Mouse (Mus musculus): Measurements from ENCODE around the gene Git2.

Gene Git2

GRCm38 (mm10) chr5:114764812-114765735 is 10.2 kb downstream of the Git2 start:
- in situ Hi-C loops (cut with MboI, MseI) = no loop called here

- in situ Hi-C loops (cut with MboI, MseI) = no loop called here
Observed at GRCm38 (mm10) chr5:114761980-114762379, 13.3 kb downstream of the Git2 start.

DNA sequence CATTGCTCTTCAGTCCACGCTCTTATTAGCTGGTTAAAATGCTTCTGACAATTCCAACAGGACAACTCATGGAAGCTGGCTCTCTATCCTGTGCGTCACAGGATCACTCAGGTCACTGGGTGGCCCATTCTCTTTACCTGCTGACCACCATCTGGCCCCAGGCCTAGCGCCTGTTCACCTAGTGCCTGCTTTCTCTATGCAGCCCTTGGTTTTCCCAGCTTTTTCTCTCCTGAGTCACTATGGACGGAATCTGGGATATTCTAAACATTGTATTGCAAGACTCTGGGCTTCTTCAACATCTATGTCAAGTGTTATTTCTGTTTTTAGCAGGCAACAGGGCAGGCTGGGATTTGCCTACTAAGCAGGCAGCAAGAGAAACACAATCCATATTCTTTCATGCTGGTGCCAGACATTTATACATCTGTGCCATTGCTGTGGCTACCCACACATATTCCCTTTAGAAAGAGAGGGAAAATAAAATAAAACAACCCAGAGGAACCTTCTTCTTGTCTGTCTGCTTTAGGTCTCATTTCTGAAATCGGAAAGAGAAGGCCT is 15.7 kb downstream of the Git2 start:
- in situ Hi-C loops (cut with MboI, MseI) = loop anchor here (5.0 kb wide), 1 partner anchor 818 kb away; no protein-coding TSS in a partner anchor

DNA sequence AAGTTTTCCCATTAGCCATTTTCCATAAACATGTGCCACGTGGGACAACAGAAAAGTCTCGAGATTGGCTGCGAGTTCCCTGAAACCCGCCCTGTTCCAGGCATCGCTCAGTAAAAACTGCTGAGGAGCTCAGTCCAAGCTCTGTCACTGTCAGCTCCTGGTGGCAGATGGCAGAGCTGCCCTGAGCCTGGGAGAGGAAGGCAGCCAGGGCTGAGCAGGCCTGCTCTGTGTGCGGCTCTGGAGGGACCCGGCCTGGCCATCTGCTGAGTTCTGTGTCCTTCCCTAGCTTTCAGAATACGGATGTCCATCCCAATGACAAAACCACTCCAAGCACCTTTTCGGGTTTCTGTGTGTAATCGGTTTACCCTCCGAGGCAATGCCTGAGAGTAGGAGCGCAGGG is 21.9 kb downstream of the Git2 start:
- in situ Hi-C loops (cut with MboI, MseI) = no loop called here

DNA sequence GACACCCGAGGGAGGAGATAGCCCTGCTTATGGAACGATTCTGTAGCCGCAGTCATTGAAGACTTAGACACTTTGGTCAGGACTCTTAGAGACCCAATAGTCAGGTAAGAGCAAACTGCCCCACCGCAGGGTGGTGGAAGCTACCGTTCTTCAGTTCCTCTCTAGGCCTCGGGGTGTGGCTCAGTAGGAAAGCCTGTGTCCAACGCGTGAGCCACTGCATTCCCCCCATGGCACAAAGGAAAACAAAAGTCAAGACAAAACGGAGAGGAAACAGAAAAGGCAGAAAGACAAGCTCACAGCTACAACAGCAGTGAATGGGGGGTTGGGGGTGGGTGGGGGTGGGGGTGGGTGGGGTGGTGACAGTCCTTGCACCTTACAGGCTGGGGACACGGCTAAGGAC is 22.9 kb downstream of the Git2 start:
- in situ Hi-C loops (cut with MboI, MseI) = no loop called here

- in situ Hi-C loops (cut with MboI, MseI) = no loop called here
Observed at GRCm38 (mm10) chr5:114750325-114750724, 25.0 kb downstream of the Git2 start.

- in situ Hi-C loops (cut with MboI, MseI) = no loop called here
Observed at GRCm38 (mm10) chr5:114747521-114747920, 27.8 kb downstream of the Git2 start.

DNA sequence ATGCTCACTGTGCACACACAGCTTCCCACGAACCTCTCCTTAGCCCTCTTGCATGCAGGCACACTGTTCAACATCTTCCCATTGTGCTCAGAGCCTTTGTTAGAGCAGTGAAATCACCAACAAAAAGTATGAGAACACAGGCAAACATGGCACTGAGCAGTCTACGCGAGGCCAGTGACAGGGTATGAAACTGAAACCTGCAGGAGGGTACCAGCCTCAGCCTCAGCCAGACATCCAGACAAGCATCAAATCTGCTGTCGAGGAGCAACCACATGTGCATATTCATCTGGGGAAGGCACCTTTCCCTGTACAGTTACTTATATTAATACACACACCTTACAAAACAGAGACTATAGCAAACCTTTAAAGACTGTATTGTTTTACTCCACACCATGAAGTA is 28.4 kb downstream of the Git2 start:
- in situ Hi-C loops (cut with MboI, MseI) = no loop called here

GRCm38 (mm10) chr5:114745581-114745980 is 29.7 kb downstream of the Git2 start:
- in situ Hi-C loops (cut with MboI, MseI) = no loop called here

DNA sequence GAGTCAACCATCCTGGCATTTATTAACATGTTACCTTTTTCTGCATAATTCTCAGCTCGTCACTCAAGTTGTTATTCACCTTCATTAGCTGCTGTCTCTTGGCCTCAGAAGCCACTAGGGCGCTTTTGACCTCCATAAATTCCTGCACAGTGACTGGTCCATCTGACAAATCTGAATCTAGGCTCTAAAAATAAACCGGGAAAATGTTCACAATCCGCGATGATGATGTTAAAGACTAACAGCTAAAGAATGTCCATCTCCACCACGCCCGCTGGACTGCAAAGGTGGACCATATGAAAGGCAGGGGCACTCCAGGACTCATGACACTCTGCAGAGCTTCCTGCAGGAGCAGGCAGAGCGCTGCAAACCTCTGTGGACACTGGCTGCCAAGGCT is 31.6 kb downstream of the Git2 start:
- in situ Hi-C loops (cut with MboI, MseI) = no loop called here

- in situ Hi-C loops (cut with MboI, MseI) = no loop called here
Observed at GRCm38 (mm10) chr5:114742998-114743696, 32.2 kb downstream of the Git2 start.

DNA sequence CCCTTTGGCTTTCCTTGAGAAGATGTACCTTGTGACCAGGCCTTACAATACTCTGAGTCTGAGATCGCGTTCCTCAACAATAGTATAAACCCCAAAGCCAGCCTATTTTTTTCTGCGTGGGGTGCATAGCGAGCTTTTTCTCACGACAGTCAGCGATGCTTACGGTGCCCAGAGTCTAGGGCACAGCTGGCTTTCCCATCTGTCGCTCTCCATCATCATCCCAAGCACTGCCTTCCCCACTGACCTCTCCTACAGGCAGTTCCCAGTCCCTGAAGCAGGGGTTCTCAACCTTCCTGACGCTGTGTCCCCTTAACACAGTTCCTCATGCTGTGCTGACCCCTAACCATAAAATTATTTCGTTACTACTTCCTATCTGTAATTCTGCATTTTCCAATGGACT is 32.7 kb downstream of the Git2 start:
- in situ Hi-C loops (cut with MboI, MseI) = no loop called here

- in situ Hi-C loops (cut with MboI, MseI) = no loop called here
Observed at GRCm38 (mm10) chr5:114740595-114740994, 34.7 kb downstream of the Git2 start.

DNA sequence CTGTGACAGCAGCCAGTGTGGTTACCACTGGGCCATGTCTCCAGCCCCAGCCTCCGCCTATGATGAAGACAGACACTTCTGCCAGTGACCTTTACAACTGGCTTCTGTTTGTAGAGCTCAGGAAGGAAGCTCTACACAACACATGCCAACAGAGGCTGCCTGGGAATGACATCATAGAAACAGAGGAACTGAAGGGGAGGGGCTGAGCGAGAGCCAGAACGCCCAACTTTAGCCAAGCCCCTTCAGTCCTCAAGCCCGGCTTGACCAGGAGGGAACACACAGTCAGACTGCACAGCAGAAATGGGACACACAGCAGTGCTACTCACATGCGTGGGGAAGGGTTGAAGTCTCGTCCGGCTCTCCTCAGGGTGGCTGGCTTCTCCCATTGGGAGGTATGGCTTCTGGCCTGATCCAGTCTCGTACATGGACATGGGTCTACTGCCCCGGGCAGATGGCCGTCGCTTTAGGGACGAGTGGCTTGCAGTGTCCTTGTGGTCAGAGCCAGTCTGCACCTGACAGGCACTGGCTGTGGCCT is 36.5 kb downstream of the Git2 start:
- in situ Hi-C loops (cut with MboI, MseI) = no loop called here

DNA sequence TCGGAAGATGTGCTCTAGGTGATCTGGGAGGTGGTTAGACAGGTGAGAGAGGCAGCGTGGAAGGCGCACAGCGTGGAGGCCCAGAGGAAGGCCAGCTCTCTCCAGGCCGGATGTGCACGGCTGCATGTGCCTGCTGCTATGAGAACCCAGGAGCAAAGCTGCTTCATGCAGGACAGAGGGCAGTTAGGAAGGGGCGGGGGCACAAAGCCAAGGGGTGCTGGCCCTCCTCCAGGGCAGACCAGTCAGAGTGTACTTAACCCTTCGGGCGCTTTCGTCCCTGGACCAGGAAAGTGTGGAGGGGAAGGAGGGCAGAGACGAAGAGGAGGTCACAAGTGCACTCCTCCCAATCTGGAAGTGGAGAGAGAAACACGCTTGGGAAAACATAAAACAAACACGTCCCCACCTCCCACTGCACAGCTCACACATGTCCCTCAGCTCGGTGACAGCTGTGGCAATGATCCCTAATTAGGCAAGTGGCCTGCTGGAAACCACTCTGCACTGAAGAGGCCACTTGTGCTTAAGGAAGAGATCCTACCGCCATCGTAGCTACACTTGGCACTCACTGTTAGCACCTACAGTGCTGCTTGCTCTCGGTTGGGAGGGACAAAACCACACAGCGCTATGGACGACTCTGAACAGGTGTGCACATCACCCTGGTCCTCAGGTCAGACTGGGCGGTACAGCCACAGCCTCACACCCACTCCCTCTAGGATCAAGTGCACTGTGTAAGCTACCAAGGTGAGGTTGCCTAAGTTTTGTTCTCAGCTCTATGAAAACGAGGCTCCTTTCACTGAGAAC is 38.0 kb downstream of the Git2 start:
- in situ Hi-C loops (cut with MboI, MseI) = no loop called here

GRCm38 (mm10) chr5:114733606-114734005 is 41.7 kb downstream of the Git2 start:
- in situ Hi-C loops (cut with MboI, MseI) = no loop called here

DNA sequence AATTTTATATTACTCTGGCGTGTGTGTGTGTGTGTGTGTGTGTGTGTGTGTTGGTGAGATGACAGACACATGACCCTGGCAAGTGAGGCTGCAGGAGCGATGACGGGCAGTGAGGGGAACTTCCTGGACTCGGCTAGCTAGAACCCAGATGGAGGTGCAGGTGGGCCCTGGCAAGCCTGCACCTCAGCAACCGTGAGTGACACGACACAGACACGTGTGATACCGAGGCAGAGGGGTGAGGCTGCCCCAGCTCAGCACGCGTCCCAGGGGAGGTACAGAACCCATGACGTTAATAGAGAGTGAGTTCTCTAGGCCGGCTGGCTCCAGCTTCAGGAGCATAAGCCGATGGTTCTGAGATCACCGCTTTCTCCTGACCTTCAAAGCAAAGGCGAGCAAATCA is 43.3 kb downstream of the Git2 start:
- in situ Hi-C loops (cut with MboI, MseI) = no loop called here

DNA sequence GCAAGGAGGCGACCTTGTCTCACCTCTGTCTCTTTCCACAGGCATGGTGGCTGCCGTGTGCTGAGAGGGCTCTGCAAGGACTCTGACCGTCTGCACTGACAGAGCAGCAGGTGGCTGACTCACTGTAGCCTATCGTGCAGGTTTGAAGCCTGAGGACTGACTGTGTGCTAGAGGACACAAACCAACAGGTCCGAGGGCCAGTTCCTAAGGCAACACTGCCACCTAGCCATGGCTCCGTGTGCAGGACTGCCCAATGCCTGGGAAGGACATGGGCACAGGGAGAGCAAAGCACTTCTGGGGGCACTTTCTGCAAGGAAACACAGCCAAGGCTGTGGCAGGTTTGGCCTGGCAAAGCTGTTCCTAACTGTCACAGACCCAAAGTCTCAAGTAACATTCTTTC is 43.8 kb downstream of the Git2 start:
- in situ Hi-C loops (cut with MboI, MseI) = no loop called here

DNA sequence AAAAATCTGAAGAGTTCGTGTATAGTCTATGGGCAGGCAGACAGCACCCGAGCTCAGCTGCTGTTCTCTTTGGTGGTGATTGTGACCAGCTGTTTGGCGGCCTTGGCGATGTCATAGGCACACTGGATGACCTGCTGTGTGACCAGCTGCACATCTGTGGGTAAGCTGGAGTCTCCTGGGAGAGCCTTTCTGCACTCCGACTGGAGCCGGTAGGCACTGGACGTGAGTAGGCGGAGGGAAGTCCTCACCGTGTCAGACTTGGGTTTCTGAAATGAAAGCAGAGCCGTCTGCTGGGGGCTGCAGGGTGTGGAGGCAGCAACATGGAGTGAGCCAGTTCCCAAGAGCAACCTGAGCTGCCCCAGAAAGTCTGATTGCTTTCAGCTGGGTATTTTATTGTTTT is 45.2 kb downstream of the Git2 start:
- in situ Hi-C loops (cut with MboI, MseI) = no loop called here

GRCm38 (mm10) chr5:114728160-114728559 is 47.2 kb downstream of the Git2 start:
- in situ Hi-C loops (cut with MboI, MseI) = loop anchor here (10.0 kb wide), 1 partner anchor 357 kb away; no protein-coding TSS in a partner anchor

DNA sequence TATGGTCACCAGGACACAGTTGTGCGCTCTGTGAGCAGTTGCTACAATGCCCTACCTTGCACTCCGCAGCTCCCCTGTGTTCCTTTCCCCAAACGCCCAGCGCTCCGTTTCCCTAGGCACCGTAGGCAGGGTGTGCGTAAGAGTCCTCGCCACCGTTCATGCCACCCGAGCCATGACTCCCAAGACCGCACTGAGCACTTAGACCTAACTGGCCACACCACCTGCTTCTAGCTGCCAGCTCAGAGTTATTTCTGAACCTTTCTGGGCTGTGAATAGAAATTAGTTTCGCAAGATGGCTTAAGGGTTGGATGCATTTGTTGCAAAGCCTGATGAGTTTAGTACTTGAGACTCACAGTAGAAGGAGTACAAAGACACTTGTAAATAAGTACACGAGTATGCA is 52.5 kb downstream of the Git2 start:
- in situ Hi-C loops (cut with MboI, MseI) = loop anchor here (10.0 kb wide), 1 partner anchor 362 kb away; no protein-coding TSS in a partner anchor
